Mouse (Mus musculus) stomach, postnatal 0 days (tissue): ENCODE measurements around the gene Atp6v1b1.

Experiments
- CTCF ChIP-seq: IDR thresholded peaks from 2 replicates; pipeline ENCODE4 v1.5.1; 2016; ENCODE audit warnings: antibody characterized with exemption, low read depth, mild to moderate bottlenecking, moderate library complexity
- EP300 ChIP-seq: optimal IDR thresholded peaks from 2 replicates; pipeline ENCODE3; 2016; ENCODE audit warnings: antibody characterized with exemption

DNA sequence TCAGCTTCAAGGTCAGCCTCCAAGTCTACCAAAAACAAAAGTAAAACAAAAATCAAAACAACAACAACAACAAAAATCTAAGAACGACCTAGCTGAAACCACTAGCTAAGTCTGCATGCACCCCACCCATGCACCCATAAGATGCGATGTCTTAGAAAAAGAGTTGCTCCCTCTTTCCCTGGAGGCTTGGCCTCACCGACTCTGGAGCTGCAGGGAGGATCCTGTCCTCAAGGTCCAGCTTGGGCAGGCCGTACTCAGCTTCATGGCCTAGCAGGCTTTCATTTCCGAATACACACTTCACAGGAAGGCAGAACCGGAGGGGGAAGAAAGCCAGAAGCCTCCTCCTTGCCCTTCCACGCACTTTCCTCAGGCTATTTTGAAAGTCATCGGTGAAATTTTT is 25.8 kb upstream of the Atp6v1b1 start:
- TF ChIP-seq CTCF (no peak), EP300 (no peak)
